Mouse (Mus musculus) kidney, postnatal 0 days (tissue): ENCODE measurements around the gene Plpp3. TPM values are rescaled to one million over a fixed set of nuclear protein-coding genes. Genes with fewer than 3 reads are reported as not detected.

Source experiments
- ATAC-seq: fragments of 200-750 bp; cut with Nextera tagmentation; replicated peaks from 2 replicates; pipeline ENCODE4 v1.8.0; 2017; ENCODE audit warnings: low read depth, moderate number of reproducible peaks, moderate TSS enrichment, moderate library complexity; ENCODE audit not compliant: low FRiP score
- DNase-seq: peaks from one replicate; pipeline ENCODE4 v3.0.0-alpha.2; 2016; ENCODE audit warnings: low spot score
- H3K27ac ChIP-seq: fragments of 300-500 bp; sonication (generic); 2 replicates; pipeline ENCODE4 v1.5.1; 2014; ENCODE audit warnings: mild to moderate bottlenecking
- H3K27me3 ChIP-seq: fragments of 300-500 bp; sonication (generic); 2 replicates; pipeline ENCODE4 v1.6.1; 2014; ENCODE audit warnings: low read length, mixed read lengths; ENCODE audit not compliant: insufficient read depth
- H3K36me3 ChIP-seq: fragments of 300-500 bp; sonication (generic); 2 replicates; pipeline ENCODE4 v1.6.1; 2014; ENCODE audit warnings: low read length, mixed read lengths; ENCODE audit not compliant: insufficient read depth
- H3K4me1 ChIP-seq: fragments of 300-500 bp; sonication (generic); replicated peaks from 2 replicates; pipeline ENCODE4 v1.6.1; 2014; ENCODE audit warnings: antibody characterized with exemption, low read length, mixed read lengths; ENCODE audit not compliant: insufficient read depth
- H3K4me2 ChIP-seq: fragments of 300-500 bp; sonication (generic); 2 replicates; pipeline ENCODE4 v1.6.1; 2014; ENCODE audit warnings: mild to moderate bottlenecking, low read length, moderate library complexity, mixed read lengths
- H3K4me3 ChIP-seq: fragments of 300-500 bp; sonication (generic); replicated peaks from 2 replicates; pipeline ENCODE4 v1.5.1; 2014; ENCODE audit warnings: low read depth, low read length
- H3K9ac ChIP-seq: fragments of 300-500 bp; sonication (generic); 2 replicates; pipeline ENCODE4 v1.6.1; 2014; ENCODE audit warnings: low read depth, low read length
- H3K9me3 ChIP-seq: fragments of 300-500 bp; sonication (generic); replicated peaks from 2 replicates; pipeline ENCODE4 v1.6.1; 2016; ENCODE audit warnings: low read length, inconsistent platforms, mixed read lengths
- CTCF ChIP-seq: IDR thresholded peaks from 2 replicates; pipeline ENCODE4 v1.5.1; 2016; ENCODE audit warnings: antibody characterized with exemption, low read depth, mild to moderate bottlenecking, moderate library complexity
- WGBS: fragments of 180-500 bp; shearing (Covaris S2); extraction: QIAGEN DNeasy Blood & Tissue Kit; methylation state at CpG from one replicate; pipeline ENCODE4 v1.1.7; 2014; 5-methylcytosine and 5-hydroxymethylcytosine counted together
- polyA plus RNA-seq: library from polyadenylated mRNA; unstranded; fragments of >200 nt; fragmentation: Nextera tagmentation; extraction: Ambion mirVana; gene quantifications from 2 replicates; pipeline ENCODE4 v1.2.1, GENCODE M21; 2015

The Plpp3 gene
- polyA plus RNA-seq, 1 experiment from 2014 or later, result 77.4 TPM

DNA sequence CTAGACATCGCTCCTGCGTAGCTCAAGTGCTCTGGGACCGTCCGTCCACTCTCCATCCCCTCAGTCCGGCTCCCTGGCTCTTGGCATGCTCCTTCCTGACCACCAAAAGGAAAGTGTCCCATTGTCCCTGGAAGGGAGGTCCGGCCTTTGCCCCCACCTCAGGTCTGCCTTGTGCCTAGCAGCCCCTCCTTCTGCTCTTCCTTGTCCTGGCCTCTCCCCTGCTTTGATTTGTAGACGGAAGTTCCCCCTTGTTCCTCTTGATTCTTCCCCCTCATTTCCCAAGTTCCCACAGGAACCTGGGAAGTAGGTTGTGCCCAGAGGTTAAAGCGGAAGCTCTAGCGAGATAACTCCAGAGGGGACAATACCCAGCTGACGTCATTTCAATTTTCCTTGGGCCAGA, 61.1 kb downstream of the Plpp3 start:
- Histone ChIP-seq H3K4me3 (no peak overlapping the region), H3K9me3 (no peaks in the 10 kb centered on the region), H3K27ac (peak overlapping the region; percentile 54), H3K4me2 (no peak overlapping the region), H3K4me1 (0 out of 2 replicates have a peak, but pooled peaks cover 9% of the 10 kb centered on the region), H3K27me3 (no peaks in the 10 kb centered on the region), H3K36me3 (peaks cover 39% of the 10 kb centered on the region), H3K9ac (no peak overlapping the region)
- no peak for TF ChIP-seq CTCF
- no peak for ATAC-seq
- 76% methylated on average over 10 of the region's 10 CpGs for WGBS
- DNase-seq, result peak; percentile 39

DNA sequence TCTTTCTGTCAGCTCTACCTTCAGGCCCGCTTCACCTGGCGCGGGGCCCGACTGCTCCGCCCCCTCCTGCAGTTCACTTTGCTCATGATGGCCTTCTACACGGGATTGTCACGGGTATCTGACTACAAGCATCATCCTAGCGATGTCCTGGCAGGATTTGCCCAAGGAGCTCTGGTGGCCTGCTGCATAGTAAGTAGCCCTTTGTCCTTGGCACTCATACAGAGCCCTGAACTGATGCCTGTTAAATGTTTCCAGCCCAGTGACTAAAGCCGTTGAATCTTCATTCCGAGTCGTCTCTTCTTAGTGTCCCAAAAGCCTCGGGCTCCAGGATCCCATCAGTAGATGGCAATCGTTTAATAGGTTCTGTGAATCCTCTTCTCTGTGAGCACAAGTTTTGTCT, 62.2 kb downstream of the Plpp3 start:
- ATAC-seq (no peak), DNase-seq (no peak)
- no peak overlapping the region for H3K4me3 ChIP-seq
- H3K9ac ChIP-seq, result no peak overlapping the region
- WGBS, result 89% methylated on average over 13 of the region's 13 CpGs
- no peak overlapping the region for H3K4me2 ChIP-seq
- TF ChIP-seq CTCF, result no peak
- H3K27me3 ChIP-seq, result no peaks in the 10 kb centered on the region
- no peak overlapping the region for H3K27ac ChIP-seq
- no peaks in the 10 kb centered on the region for H3K9me3 ChIP-seq
- H3K4me1 ChIP-seq, result 0 out of 2 replicates have a peak, but pooled peaks cover 9% of the 10 kb centered on the region
- peaks cover 45% of the 10 kb centered on the region for H3K36me3 ChIP-seq

DNA sequence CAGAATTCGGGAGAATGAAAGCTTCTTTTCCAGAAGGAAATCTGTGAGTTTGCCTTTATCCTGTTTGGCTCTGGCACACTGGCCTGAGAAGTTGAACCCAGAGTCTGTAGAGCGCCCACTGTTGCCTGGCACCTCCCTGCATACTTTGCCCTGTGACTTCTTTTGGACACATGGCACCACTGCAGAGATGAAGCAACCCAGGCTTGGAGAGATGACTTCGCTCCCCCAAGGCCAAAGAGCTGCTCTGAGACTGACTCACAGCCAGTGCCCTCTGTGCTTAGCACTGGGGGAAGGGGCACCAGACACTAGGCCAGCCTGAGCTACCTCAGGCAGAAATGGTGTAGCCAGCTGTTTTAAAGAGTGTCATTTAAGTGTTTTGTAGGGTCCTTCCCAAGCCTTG, 63.7 kb downstream of the Plpp3 start:
- H3K27ac ChIP-seq, result no peak overlapping the region
- H3K9me3 ChIP-seq, result no peaks in the 10 kb centered on the region
- H3K4me3 ChIP-seq, result no peak overlapping the region
- no peaks in the 10 kb centered on the region for H3K27me3 ChIP-seq
- peaks cover 3% of the 10 kb centered on the region; the same call in 1 of the 2 replicates for H3K4me1 ChIP-seq
- no peak overlapping the region for H3K9ac ChIP-seq
- H3K36me3 ChIP-seq, result peaks cover 52% of the 10 kb centered on the region
- no peak for ATAC-seq
- H3K4me2 ChIP-seq, result no peak overlapping the region
- DNase-seq, result no peak
- WGBS, result 91% methylated on average over 3 of the region's 3 CpGs
- TF ChIP-seq CTCF, result no peak

GRCm38 (mm10) chr4:105221256-105221840, 64.2 kb downstream of the Plpp3 start:
- no peaks in the 10 kb centered on the region; the same call in 1 of the 2 replicates for H3K4me1 ChIP-seq
- ATAC-seq, result no peak
- H3K9me3 ChIP-seq, result no peaks in the 10 kb centered on the region
- H3K9ac ChIP-seq, result no peak overlapping the region
- H3K4me3 ChIP-seq, result no peak overlapping the region
- peaks cover 50% of the 10 kb centered on the region for H3K36me3 ChIP-seq
- WGBS, result 86% methylated on average over 11 of the region's 11 CpGs
- H3K4me2 ChIP-seq, result no peak overlapping the region
- no peak overlapping the region for H3K27ac ChIP-seq
- no peak for TF ChIP-seq CTCF
- DNase-seq, result no peak
- H3K27me3 ChIP-seq, result no peaks in the 10 kb centered on the region

DNA sequence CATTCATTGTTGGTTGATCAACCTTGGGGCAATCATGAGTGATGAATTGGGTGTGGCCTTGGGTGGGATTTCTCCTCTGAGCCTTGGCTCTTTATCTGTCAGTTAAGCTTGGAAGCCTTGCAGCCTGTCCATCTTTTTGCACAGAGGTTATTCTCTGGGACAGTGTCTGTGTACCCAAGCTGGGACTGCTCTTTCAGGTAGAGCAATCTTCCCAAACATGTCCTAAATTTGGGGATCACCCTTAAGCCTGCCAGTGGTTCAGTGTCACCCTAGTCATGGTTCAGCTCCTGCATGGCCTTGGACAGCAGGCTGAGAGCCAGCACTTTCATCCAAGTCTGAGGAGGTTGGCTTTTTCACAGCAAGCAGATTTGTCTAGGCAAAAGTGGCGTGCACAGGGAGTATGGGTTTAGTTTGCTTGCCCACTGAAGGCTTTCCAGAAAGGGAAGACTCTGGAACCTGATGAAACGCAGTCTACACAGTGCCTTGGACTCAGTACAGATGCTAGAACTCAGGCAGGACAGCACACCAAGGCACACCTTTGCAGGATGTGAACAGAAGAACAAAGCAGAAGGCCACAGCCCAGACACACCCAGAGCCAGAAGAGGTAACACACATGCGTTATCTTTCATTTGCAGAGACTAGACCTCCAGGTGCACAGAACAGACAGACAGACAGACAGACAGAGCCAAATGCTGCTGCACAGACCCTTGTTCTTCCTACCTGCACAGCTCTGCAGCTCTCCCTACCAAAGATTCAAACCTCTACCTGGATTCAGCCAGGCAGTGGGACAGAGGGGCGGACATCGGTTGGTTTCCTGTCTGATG, 66.2 kb downstream of the Plpp3 start:
- no peak for TF ChIP-seq CTCF
- no peak overlapping the region for H3K4me2 ChIP-seq
- 76% methylated on average over 5 of the region's 5 CpGs for WGBS
- H3K27ac ChIP-seq, result no peak overlapping the region
- H3K9me3 ChIP-seq, result no peaks in the 10 kb centered on the region
- no peak overlapping the region for H3K9ac ChIP-seq
- no peaks in the 10 kb centered on the region; the same call in 1 of the 2 replicates for H3K4me1 ChIP-seq
- no peak overlapping the region for H3K4me3 ChIP-seq
- H3K36me3 ChIP-seq, result peaks cover 57% of the 10 kb centered on the region
- DNase-seq, result no peak
- no peak for ATAC-seq
- no peaks in the 10 kb centered on the region for H3K27me3 ChIP-seq

DNA sequence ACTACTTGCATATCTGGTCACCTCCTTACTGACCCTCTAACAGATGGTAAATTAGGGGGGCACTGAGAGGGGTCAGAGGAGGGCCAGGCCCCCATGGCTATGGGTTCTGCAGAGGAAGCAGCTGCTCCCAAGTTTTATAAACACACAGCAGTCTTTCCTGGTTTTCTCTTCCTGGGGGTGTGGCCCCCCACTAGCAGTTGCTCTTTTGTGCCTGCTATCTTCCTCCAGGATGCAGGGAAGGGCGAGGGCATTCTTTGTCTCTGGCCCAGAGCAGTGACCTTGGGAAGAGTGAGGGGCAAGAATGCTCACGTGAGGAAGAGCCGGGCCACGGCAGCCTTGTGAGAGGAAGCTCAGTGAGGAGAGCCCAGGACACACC, 66.8 kb downstream of the Plpp3 start:
- H3K36me3 ChIP-seq, result peaks cover 56% of the 10 kb centered on the region
- WGBS, result 63% methylated on average over 4 of the region's 4 CpGs
- no peak overlapping the region for H3K9ac ChIP-seq
- H3K4me3 ChIP-seq, result no peak overlapping the region
- no peaks in the 10 kb centered on the region; the same call in 1 of the 2 replicates for H3K4me1 ChIP-seq
- H3K27ac ChIP-seq, result no peak overlapping the region
- ATAC-seq (no peak), DNase-seq (peak; percentile 34)
- no peak overlapping the region for H3K4me2 ChIP-seq
- no peak for TF ChIP-seq CTCF
- H3K9me3 ChIP-seq, result no peaks in the 10 kb centered on the region
- H3K27me3 ChIP-seq, result no peaks in the 10 kb centered on the region
